ENCODE assay signal across 8 mouse cellular contexts in the genomic region with DNA sequence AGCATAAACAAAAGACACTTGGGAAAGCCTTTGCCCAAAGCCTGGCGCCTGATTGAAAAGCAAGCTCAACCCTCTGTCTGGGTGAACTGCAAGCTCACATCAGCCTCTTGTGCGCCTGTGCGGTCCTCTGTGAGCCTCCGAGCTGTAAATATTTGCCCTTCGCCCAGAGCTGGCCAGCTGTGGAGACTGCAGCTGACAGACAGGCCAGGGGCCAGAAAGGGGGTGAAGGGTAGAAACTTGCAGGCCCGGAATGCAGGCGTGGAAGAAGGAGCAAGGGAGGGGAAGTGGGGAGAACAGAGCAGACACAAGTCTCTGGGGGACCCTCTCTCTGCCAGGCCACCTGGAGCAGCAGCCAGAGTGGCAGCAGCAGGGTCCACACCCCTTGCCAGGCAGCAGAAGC. TPM values are rescaled to one million over a fixed set of nuclear protein-coding genes. Genes with fewer than 3 reads are reported as not detected.
DNase-seq lines count a peak whose midpoint lies in the region; ATAC-seq and TF ChIP-seq lines count a peak whose summit lies in the region.

No protein-coding gene starts in this region.

- peak; percentile 78 for ATAC-seq in intestine, embryonic 16.5 days
- ATAC-seq in liver, embryonic 15.5 days (ENCODE audit: insufficient read depth) = peak; percentile 71
- ATAC-seq in neural tube, embryonic 14.5 days (ENCODE audit: low read depth) = 0 out of 2 replicates have a peak, but pooled peaks have one; percentile 35
- no peak for ATAC-seq in megakaryocyte, adult 5-6 weeks (ENCODE audit: poor library complexity, severe bottlenecking)

- peak overlapping the region; percentile 0; the same call in 1 of the 2 replicates for H3K27ac ChIP-seq in layer of hippocampus, adult 2 months
- peak overlapping the region; percentile 90 for H3K27ac ChIP-seq in intestine, embryonic 16.5 days (ENCODE audit: low read length)
- H3K27ac ChIP-seq in liver, embryonic 15.5 days (replicated peaks) = peak overlapping the region; percentile 38
- 0 out of 2 replicates have a peak overlapping the region, but pooled peaks have one; percentile 4 for H3K27ac ChIP-seq in neural tube, embryonic 14.5 days (ENCODE audit: low read depth, low read length)

- H3K4me1 ChIP-seq in intestine, embryonic 16.5 days (ENCODE audit: control insufficient read depth, insufficient read depth, low read length) = peaks cover 37% of the 10 kb centered on the region
- H3K4me1 ChIP-seq in liver, embryonic 15.5 days (replicated peaks) = peaks cover 11% of the 10 kb centered on the region
- H3K4me1 ChIP-seq in neural tube, embryonic 14.5 days (ENCODE audit: control insufficient read depth, insufficient read depth, low read length) = peaks cover 8% of the 10 kb centered on the region

- WGBS in intestine, embryonic 16.5 days = 3% methylated on average over 7 of the region's 7 CpGs
- 20% methylated on average over 7 of the region's 7 CpGs for WGBS in liver, embryonic 15.5 days (ENCODE audit: insufficient replicate concordance)
- WGBS in neural tube, embryonic 14.5 days = 5% methylated on average over 7 of the region's 7 CpGs

- H3K9me3 ChIP-seq in intestine, embryonic 16.5 days (ENCODE audit: control insufficient read depth, low read length) = no peaks in the 10 kb centered on the region
- H3K9me3 ChIP-seq in liver, embryonic 15.5 days (replicated peaks) = no peaks in the 10 kb centered on the region
- no peaks in the 10 kb centered on the region for H3K9me3 ChIP-seq in neural tube, embryonic 14.5 days (ENCODE audit: control insufficient read depth, low read length)

- TF ChIP-seq CTCF in layer of hippocampus, adult 2 months (conservative IDR thresholded peaks at IDR 0.05) = no peak

- no peak for DNase-seq in layer of hippocampus, adult 2 months (ENCODE audit: low spot score in 2 of 2)
- no peak for DNase-seq in layer of hippocampus, adult 18-20 months (ENCODE audit: low spot score in 2 of 2)
- peak; percentile 97 for DNase-seq in heart, adult 11 months
- no peak for DNase-seq in layer of hippocampus, adult 8-10 months (ENCODE audit: low spot score in 2 of 2)

- peak overlapping the region; percentile 60 for H3K9ac ChIP-seq in intestine, embryonic 16.5 days (ENCODE audit: low read depth, low read length)
- no peak overlapping the region for H3K9ac ChIP-seq in liver, embryonic 15.5 days
- no peak overlapping the region for H3K9ac ChIP-seq in neural tube, embryonic 14.5 days (replicated peaks; ENCODE audit: low read depth, low read length)

- H3K36me3 ChIP-seq in intestine, embryonic 16.5 days (ENCODE audit: control insufficient read depth, insufficient read depth, low read length) = no peaks in the 10 kb centered on the region
- H3K36me3 ChIP-seq in liver, embryonic 15.5 days (replicated peaks) = no peaks in the 10 kb centered on the region
- H3K36me3 ChIP-seq in neural tube, embryonic 14.5 days (ENCODE audit: control insufficient read depth, insufficient read depth, low read length) = no peaks in the 10 kb centered on the region

- peak overlapping the region; percentile 17; the same call in 1 of the 2 replicates for H3K4me3 ChIP-seq in layer of hippocampus, adult 2 months
- peak overlapping the region; percentile 47 for H3K4me3 ChIP-seq in intestine, embryonic 16.5 days (ENCODE audit: low read length)
- H3K4me3 ChIP-seq in liver, embryonic 15.5 days (replicated peaks) = no peak overlapping the region
- H3K4me3 ChIP-seq in neural tube, embryonic 14.5 days (ENCODE audit: low read depth, low read length) = peak overlapping the region; percentile 4; the same call in 1 of the 2 replicates

- H3K27me3 ChIP-seq in intestine, embryonic 16.5 days (replicated peaks; ENCODE audit: control insufficient read depth, insufficient read depth, low read length) = no peaks in the 10 kb centered on the region
- peaks cover 45% of the 10 kb centered on the region for H3K27me3 ChIP-seq in liver, embryonic 15.5 days
- no peaks in the 10 kb centered on the region for H3K27me3 ChIP-seq in neural tube, embryonic 14.5 days (ENCODE audit: control insufficient read depth, insufficient read depth, low read length)

- peak overlapping the region; percentile 92 for H3K4me2 ChIP-seq in intestine, embryonic 16.5 days (ENCODE audit: low read depth, low read length)
- H3K4me2 ChIP-seq in liver, embryonic 15.5 days = peak overlapping the region; percentile 37
- peak overlapping the region; percentile 32 for H3K4me2 ChIP-seq in neural tube, embryonic 14.5 days (ENCODE audit: low read depth, low read length)

RNA-seq across cellular contexts. Expression of a gene that starts 3.0 kb away (rescaled TPM):
- total RNA-seq in layer of hippocampus, adult 2 months (2021) = 1 to 10 TPM; 7.1 to 8.4 TPM
- total RNA-seq in layer of hippocampus, adult 18-20 months (2021) = 1 to 10 TPM; 7.2 to 7.3 TPM
- 6.3 and 6.5 TPM in 2 replicates for polyA plus RNA-seq in intestine, embryonic 16.5 days (2015; fragmentation: Nextera tagmentation; extraction: Ambion mirVana)
- polyA plus RNA-seq in liver, embryonic 15.5 days (2015; fragmentation: Nextera tagmentation; extraction: Ambion mirVana) = 0.46 and 0.51 TPM in 2 replicates
- 28.4 and 30.0 TPM in 2 replicates for polyA plus RNA-seq in neural tube, embryonic 14.5 days (2014; fragmentation: Nextera tagmentation; extraction: Ambion mirVana)
- 0.07 TPM in 1 of 2 replicates, not detected in the other for total RNA-seq in megakaryocyte, adult 5-6 weeks (2015)
- not detected in 2 replicates for total RNA-seq in megakaryocyte, adult 5-6 weeks (2017)
- total RNA-seq in layer of hippocampus, adult 8-10 months (2022) = 10 to 100 TPM in 2 of 4 experiments, 1 to 10 TPM in 2; 8.9 to 11.4 (median 10.3) TPM

Comparison
In these comparisons a context has a peak if more than half of its experiments do, and no peak if none do; other contexts are left out.
1. H3K27ac ChIP-seq: peak in every context shown above with its lines; median percentile 90 in intestine, embryonic 16.5 days; 38 in liver, embryonic 15.5 days; 4 in neural tube, embryonic 14.5 days; 0 in layer of hippocampus, adult 2 months.
2. H3K4me2 ChIP-seq: peak in every context shown above with its lines; median percentile 92 in intestine, embryonic 16.5 days; 37 in liver, embryonic 15.5 days; 32 in neural tube, embryonic 14.5 days.
3. RNA of a gene that starts 3.0 kb away (total RNA-seq): 8.9 to 11.4 TPM in layer of hippocampus, adult 8-10 months, 7.1 to 8.4 TPM in layer of hippocampus, adult 2 months and 7.2 to 7.3 TPM in layer of hippocampus, adult 18-20 months; 0.07 TPM in megakaryocyte, adult 5-6 weeks; every median in the first group is over 4 times any median in the second.